Mouse (Mus musculus) cerebellum, adult 2 months (tissue): ENCODE measurements around the gene Hipk1.

Experiments
- CTCF ChIP-seq: fragments of 200-500 bp; IDR thresholded peaks from 2 replicates; pipeline ENCODE4 v1.5.1; 2011; ENCODE audit warnings: low read depth, mild to moderate bottlenecking, control low read depth, low read length, moderate library complexity, borderline replicate concordance; ENCODE audit not compliant: insufficient read depth
- POLR2A ChIP-seq: fragments of 200-500 bp; IDR thresholded peaks from 2 replicates; pipeline ENCODE4 v1.6.1; 2011; ENCODE audit warnings: low read length, control low read depth, borderline replicate concordance; ENCODE audit not compliant: insufficient read depth

DNA sequence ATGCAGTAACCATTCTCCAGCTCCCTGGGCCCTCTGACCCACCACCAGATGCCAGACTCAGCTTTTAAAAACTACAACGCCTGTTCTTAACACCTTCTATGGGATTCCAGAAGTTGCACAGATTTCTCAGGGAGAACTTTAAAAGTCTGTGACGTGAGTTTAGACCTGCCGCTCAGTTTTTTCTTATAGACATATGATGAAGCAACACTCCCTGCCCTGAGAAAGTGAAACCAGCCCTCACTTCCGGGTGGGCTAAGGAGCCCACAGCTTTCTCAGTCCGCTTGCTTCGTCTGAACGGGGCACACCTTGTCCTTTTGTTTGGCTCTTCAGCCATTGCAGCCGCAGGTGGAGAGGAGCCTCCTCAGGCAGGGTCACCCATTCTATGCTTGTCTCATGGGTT, 76.4 kb downstream of the Hipk1 start:
- TF ChIP-seq CTCF (no peak), POLR2A (no peak)
